Mouse (Mus musculus) hindbrain, embryonic 12.5 days (tissue): ENCODE data around the gene Glyctk. TPM values are rescaled to one million over a fixed set of nuclear protein-coding genes. Genes with fewer than 3 reads are reported as not detected.

Experiments
- ATAC-seq: fragments of 200-750 bp; cut with Nextera tagmentation; 2 replicates; pipeline ENCODE4 v1.8.0; 2017; ENCODE audit warnings: moderate TSS enrichment; ENCODE audit not compliant: low FRiP score
- H3K27ac ChIP-seq: fragments of 300-500 bp; sonication (generic); 2 replicates; pipeline ENCODE4 v1.5.1; 2016; ENCODE audit warnings: mild to moderate bottlenecking
- H3K27me3 ChIP-seq: fragments of 300-500 bp; sonication (generic); 2 replicates; pipeline ENCODE4 v1.6.1; 2016; ENCODE audit warnings: mild to moderate bottlenecking
- H3K36me3 ChIP-seq: fragments of 300-500 bp; sonication (generic); 2 replicates; pipeline ENCODE4 v1.6.1; 2016; ENCODE audit warnings: mild to moderate bottlenecking
- H3K4me1 ChIP-seq: fragments of 300-500 bp; sonication (generic); 2 replicates; pipeline ENCODE4 v1.6.1; 2016
- H3K4me2 ChIP-seq: fragments of 300-500 bp; sonication (generic); replicated peaks from 2 replicates; pipeline ENCODE4 v1.6.1; 2016; ENCODE audit warnings: mild to moderate bottlenecking
- H3K4me3 ChIP-seq: fragments of 300-500 bp; sonication (generic); 2 replicates; pipeline ENCODE4 v1.5.1; 2016; ENCODE audit warnings: mild to moderate bottlenecking
- H3K9ac ChIP-seq: fragments of 300-500 bp; sonication (generic); 2 replicates; pipeline ENCODE4 v1.6.1; 2016; ENCODE audit warnings: mild to moderate bottlenecking, moderate library complexity
- H3K9me3 ChIP-seq: fragments of 300-500 bp; sonication (generic); replicated peaks from 2 replicates; pipeline ENCODE4 v1.6.1; 2016; ENCODE audit warnings: mild to moderate bottlenecking
- WGBS: fragments of 180-500 bp; shearing (Covaris S2); methylation state at CpG from one replicate; pipeline ENCODE4 v1.1.7; 2016; 5-methylcytosine and 5-hydroxymethylcytosine counted together
- polyA plus RNA-seq: library from polyadenylated mRNA; unstranded; fragments of >200 nt; fragmentation: Nextera tagmentation; extraction: Ambion mirVana; gene quantifications from 2 replicates; pipeline ENCODE4 v1.2.1, GENCODE M21; 2016

Gene Glyctk
- polyA plus RNA-seq, 1 experiment from 2014 or later, result 5.1 TPM

DNA sequence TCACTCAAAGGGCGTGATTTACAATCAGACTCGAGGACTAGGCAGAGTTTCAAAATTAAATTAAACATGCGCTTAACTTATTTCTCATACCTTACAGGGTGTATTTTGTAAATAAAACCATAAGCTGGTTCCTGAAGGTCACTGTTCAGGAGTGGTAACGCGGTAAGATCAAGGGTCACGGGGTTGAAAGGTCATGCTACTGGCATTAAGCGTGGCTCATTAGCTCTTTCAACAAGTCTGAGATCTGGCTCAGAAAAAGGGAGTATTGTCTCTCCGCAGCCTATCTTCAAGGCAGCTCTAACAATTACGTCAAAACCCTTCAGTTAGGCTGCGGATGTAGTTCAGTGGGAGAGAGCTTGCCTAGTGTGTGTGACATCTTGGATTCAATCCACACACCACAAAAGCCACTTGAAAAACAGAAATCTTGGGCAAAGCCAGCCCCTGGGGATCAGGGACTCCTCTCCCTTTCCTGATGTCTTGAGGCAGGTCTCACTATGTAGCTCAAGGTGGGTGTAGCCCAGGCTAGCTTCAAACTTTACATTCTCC is 20.2 kb downstream of the Glyctk start:
- Histone ChIP-seq H3K9ac (no peak overlapping the region), H3K36me3 (no peaks in the 10 kb centered on the region), H3K27me3 (no peaks in the 10 kb centered on the region), H3K27ac (no peak overlapping the region), H3K4me1 (peaks cover 9% of the 10 kb centered on the region), H3K4me3 (no peak overlapping the region), H3K9me3 (no peaks in the 10 kb centered on the region), H3K4me2 (no peak overlapping the region)
- 34% methylated on average over 10 of the region's 10 CpGs for WGBS
- ATAC-seq, result no peak

DNA sequence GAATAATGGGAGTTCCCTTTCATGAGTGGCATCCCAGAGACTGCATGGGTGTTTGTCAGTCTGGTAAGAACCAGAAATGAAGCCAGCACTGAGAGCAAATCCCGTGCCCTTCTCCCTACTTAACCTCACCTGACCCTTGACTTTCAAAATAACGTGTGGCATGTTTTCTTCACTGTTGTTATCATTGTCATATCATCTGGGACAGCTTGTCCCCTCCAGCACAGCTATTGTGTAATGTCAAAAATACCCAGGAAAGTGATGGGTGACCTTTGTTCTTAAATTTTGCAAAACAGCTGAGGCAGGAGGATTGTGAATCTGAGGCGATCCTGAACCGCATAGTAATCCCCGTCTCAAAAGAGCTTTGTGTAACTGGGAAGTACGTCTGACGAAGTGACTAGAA is 27.7 kb downstream of the Glyctk start:
- Histone ChIP-seq H3K4me3 (no peak overlapping the region), H3K36me3 (no peaks in the 10 kb centered on the region), H3K4me1 (peaks cover 18% of the 10 kb centered on the region), H3K9ac (no peak overlapping the region), H3K27ac (no peak overlapping the region), H3K27me3 (no peaks in the 10 kb centered on the region), H3K9me3 (no peaks in the 10 kb centered on the region), H3K4me2 (no peak overlapping the region)
- no peak for ATAC-seq
- 76% methylated on average over 7 of the region's 7 CpGs for WGBS

DNA sequence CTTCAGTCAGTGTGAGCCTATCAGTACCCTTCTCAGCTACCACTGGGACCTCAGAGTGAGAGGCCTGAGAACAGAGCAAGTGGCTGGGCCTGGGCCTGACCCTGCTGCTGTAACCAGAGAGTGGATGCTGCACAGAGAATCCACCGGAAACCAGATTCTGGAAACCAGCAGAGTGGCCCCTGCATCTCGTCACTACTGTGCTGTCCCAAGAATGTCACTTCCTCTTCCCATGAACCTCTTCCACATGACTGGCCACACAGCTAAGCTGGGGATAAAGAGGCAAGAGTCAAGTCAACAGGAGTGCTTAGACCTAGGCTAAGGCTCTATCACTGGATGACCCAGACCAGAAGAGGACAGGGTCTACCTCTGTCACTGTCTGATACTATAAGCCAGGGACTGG is 28.9 kb downstream of the Glyctk start:
- Histone ChIP-seq H3K9me3 (no peaks in the 10 kb centered on the region), H3K36me3 (no peaks in the 10 kb centered on the region), H3K27ac (no peak overlapping the region), H3K4me3 (no peak overlapping the region), H3K9ac (no peak overlapping the region), H3K4me1 (peaks cover 18% of the 10 kb centered on the region), H3K27me3 (no peaks in the 10 kb centered on the region), H3K4me2 (no peak overlapping the region)
- no peak for ATAC-seq
- WGBS, result 82% methylated on average over 2 of the region's 2 CpGs

GRCm38 (mm10) chr9:106126786-106127251 is 31.1 kb downstream of the Glyctk start:
- ATAC-seq, result peak; percentile 97
- WGBS, result 18% methylated on average over 2 of the region's 2 CpGs
- H3K4me1 ChIP-seq, result peaks cover 18% of the 10 kb centered on the region
- no peaks in the 10 kb centered on the region for H3K36me3 ChIP-seq
- H3K4me2 ChIP-seq, result peak overlapping the region; percentile 21; the same call in 1 of the 2 replicates
- H3K9ac ChIP-seq, result no peak overlapping the region
- H3K27me3 ChIP-seq, result no peaks in the 10 kb centered on the region
- no peak overlapping the region for H3K4me3 ChIP-seq
- H3K9me3 ChIP-seq, result no peaks in the 10 kb centered on the region
- peak overlapping the region; percentile 93 for H3K27ac ChIP-seq

DNA sequence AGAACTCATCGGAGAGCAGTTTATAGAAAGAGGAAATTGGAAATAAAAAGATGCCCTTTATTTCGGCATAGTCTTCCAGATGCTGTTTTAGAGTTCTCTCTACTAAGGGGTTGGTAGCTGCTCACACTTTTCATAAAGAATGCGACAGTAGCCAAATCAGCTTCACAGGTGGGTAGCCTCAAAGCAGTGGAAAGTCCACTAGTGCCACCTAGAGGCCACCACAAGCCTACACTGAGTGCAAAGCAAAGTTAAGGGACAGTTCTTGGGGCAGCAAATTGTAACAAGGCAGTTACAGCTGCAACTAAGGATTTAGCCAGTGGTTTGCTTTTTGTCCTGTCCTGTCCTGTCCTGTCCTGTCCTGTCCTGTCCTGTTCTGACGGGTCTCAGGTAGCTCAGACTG is 34.3 kb downstream of the Glyctk start:
- WGBS, result 50% methylated on average over 4 of the region's 4 CpGs
- no peak overlapping the region for H3K4me3 ChIP-seq
- no peaks in the 10 kb centered on the region for H3K36me3 ChIP-seq
- H3K9me3 ChIP-seq, result no peaks in the 10 kb centered on the region
- no peak overlapping the region for H3K27ac ChIP-seq
- no peaks in the 10 kb centered on the region for H3K27me3 ChIP-seq
- no peak overlapping the region for H3K4me2 ChIP-seq
- H3K4me1 ChIP-seq, result peaks cover 19% of the 10 kb centered on the region
- H3K9ac ChIP-seq, result no peak overlapping the region
- no peak for ATAC-seq

DNA sequence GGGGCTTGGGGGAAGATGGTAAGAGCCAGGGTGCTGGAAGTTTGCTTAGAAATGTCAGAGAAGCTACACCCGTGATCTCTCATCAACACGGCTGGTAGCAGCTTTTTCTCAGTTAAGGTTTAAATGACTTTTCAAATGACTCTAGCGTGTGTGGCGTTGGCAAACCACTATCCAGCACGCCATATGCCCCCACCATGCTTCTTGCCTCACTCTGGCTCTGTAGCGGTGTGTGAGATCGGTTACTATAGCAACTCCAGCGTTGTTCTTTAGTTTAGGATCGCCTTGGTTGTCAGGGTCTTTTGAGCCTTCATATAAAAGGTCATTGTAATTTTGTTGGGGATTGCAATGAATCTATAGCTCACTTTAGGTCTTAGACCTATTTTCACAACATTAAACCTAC is 38.9 kb downstream of the Glyctk start:
- 61% methylated on average over 9 of the region's 9 CpGs for WGBS
- Histone ChIP-seq H3K27ac (no peak overlapping the region), H3K36me3 (no peaks in the 10 kb centered on the region), H3K4me1 (peaks cover 7% of the 10 kb centered on the region; the same call in 1 of the 2 replicates), H3K4me2 (no peak overlapping the region), H3K27me3 (no peaks in the 10 kb centered on the region), H3K9ac (no peak overlapping the region), H3K9me3 (no peaks in the 10 kb centered on the region), H3K4me3 (no peak overlapping the region)
- no peak for ATAC-seq

DNA sequence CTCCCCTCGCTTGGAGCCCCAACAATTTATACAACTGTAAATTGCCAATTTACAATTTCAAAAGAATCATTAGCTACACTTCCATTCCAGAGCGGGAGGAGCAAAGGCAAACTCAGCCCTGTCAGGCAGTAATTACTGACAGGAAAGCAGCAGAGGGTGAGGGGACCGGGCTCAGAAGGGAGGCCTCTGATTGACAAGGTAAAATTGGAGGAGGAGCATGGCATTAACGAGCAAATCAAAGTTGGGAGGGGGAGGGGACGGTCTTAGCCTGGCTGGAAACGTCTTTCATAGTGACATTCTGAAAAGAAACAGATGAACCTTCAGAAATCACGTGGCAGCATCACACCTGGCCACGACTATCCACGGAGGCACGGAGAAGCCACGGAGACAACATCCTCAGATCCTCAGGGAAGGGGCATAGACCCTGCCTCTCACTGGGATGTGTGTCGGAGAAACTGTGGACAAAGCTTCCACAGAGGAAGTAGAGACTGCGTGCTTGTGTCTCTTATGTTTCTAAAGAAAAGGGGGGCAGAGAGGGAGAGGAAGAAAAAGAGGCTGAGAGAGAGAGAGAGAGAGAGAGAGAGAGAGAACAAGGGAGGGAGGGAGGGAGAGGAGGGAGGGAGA is 42.0 kb downstream of the Glyctk start:
- peaks cover 7% of the 10 kb centered on the region; the same call in 1 of the 2 replicates for H3K4me1 ChIP-seq
- H3K9me3 ChIP-seq, result no peaks in the 10 kb centered on the region
- no peak overlapping the region for H3K4me3 ChIP-seq
- H3K27ac ChIP-seq, result 0 out of 2 replicates have a peak overlapping the region, but pooled peaks have one; percentile 19
- H3K9ac ChIP-seq, result 0 out of 2 replicates have a peak overlapping the region, but pooled peaks have one; percentile 4
- no peaks in the 10 kb centered on the region for H3K36me3 ChIP-seq
- H3K4me2 ChIP-seq, result peak overlapping the region; percentile 26
- no peaks in the 10 kb centered on the region for H3K27me3 ChIP-seq
- no peak for ATAC-seq
- WGBS, result 28% methylated on average over 13 of the region's 13 CpGs

DNA sequence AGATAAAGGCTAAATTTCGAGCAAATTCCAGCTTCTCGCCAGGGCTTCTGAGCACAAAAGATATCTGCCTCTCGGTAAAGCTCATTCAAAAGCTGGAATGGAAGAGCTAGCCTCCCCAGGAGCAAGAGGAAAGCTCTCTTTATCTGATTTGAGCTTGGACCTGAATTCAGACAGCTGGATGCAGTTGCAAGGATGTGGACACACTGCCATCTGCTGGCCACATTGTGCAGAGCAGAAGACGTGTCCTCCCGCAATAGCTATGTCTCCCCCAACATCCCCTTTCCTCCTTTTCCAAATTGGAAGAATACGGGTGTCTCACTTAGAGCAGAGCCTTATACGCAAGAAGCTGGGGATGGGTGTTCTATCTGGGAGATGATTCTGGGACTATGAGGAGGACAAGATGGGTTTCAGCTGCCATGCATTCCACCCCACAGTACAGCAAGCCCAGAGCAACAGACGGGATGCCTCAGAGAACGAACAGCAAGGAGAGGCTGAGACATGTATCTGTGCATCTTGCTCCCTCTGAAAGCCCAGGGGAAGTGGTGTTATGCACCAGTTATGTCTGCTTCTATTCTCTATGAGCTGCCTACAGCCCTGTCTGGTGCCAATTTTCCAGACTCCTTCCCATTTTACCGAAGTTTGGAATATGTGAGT is 45.0 kb downstream of the Glyctk start:
- no peak overlapping the region for H3K4me2 ChIP-seq
- ATAC-seq, result no peak
- no peak overlapping the region for H3K4me3 ChIP-seq
- 34% methylated on average over 10 of the region's 10 CpGs for WGBS
- H3K27me3 ChIP-seq, result no peaks in the 10 kb centered on the region
- H3K36me3 ChIP-seq, result no peaks in the 10 kb centered on the region
- no peak overlapping the region for H3K27ac ChIP-seq
- peaks cover 5% of the 10 kb centered on the region; the same call in 1 of the 2 replicates for H3K4me1 ChIP-seq
- H3K9me3 ChIP-seq, result no peaks in the 10 kb centered on the region; the same call in 1 of the 2 replicates
- H3K9ac ChIP-seq, result no peak overlapping the region

GRCm38 (mm10) chr9:106106241-106106640 is 51.7 kb downstream of the Glyctk start:
- H3K36me3 ChIP-seq, result no peaks in the 10 kb centered on the region
- H3K4me1 ChIP-seq, result no peaks in the 10 kb centered on the region
- no peaks in the 10 kb centered on the region; the same call in 1 of the 2 replicates for H3K9me3 ChIP-seq
- no peak overlapping the region for H3K27ac ChIP-seq
- no peaks in the 10 kb centered on the region for H3K27me3 ChIP-seq
- no peak for ATAC-seq
- 84% methylated on average over 9 of the region's 9 CpGs for WGBS
- no peak overlapping the region for H3K4me3 ChIP-seq
- no peak overlapping the region for H3K9ac ChIP-seq
- H3K4me2 ChIP-seq, result no peak overlapping the region

DNA sequence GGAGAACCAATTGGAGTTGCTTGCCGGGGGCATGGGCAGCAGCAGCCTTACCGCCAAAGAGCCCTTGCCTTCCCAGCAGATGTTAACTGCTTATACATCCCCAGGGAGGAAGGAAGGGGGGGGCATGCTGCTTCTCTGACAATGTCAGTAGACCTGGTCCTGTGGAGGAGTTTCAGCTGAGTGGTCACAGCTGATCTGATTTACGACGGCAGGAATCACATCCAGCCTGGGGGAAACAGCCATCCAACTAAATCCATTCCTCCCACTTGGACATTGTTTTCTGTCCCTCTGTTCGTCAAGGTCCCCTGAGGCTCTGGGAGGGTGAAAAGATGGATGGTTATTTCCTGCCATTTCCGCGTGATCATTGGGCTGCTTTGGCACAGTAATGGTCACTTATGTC is 53.5 kb downstream of the Glyctk start:
- Histone ChIP-seq H3K36me3 (no peaks in the 10 kb centered on the region), H3K4me3 (no peak overlapping the region), H3K27ac (no peak overlapping the region), H3K9me3 (no peaks in the 10 kb centered on the region), H3K9ac (no peak overlapping the region), H3K4me2 (no peak overlapping the region), H3K4me1 (no peaks in the 10 kb centered on the region), H3K27me3 (no peaks in the 10 kb centered on the region)
- ATAC-seq, result no peak
- 69% methylated on average over 7 of the region's 7 CpGs for WGBS
